Mouse (Mus musculus) layer of hippocampus, postnatal 25 days (tissue): Measurements from ENCODE around the gene Fars2. TPM values are rescaled to one million over a fixed set of nuclear protein-coding genes. Genes with fewer than 3 reads are reported as not detected.
"Not testable (repeated sequence)": the region's sequence is repeated elsewhere in the genome, so short reads cannot be mapped to it uniquely, and the experiment has no call there.

Source experiments
- DNase-seq, 2 experiments: peaks; one replicate each; pipeline ENCODE4 v3.0.0; 2022; ENCODE audit warnings: mixed read lengths in 2 of 2, low spot score in 1 of 2; ENCODE audit errors: extremely low spot score in 1 of 2
- total RNA-seq, 2 experiments: library from RNA; stranded (reverse); gene quantifications; 2 replicates each; pipeline ENCODE4 v1.2.3; 2021

Gene Fars2
- total RNA-seq, 2 experiments from 2014 or later: 33.8 to 37.6 TPM

DNA sequence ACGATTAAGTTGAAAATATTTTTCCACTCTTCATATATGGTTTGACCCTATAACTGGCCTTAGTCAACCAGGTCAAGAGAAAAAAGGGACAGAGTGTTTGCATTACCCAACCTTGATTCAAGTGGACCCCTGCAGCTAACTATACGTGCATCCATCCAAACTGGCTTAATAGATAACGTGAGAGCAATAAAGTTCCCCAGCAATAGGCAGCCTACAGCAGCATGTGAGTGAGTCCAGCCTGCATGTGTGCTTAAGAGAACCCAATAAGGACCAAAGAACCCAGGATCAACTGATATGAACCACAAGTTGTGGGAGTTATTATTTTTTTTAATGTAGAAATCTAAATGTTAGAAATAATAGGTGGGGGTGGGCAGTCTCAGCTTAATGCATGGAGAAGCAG, 213.3 kb downstream of the Fars2 start:
- no peak for DNase-seq

DNA sequence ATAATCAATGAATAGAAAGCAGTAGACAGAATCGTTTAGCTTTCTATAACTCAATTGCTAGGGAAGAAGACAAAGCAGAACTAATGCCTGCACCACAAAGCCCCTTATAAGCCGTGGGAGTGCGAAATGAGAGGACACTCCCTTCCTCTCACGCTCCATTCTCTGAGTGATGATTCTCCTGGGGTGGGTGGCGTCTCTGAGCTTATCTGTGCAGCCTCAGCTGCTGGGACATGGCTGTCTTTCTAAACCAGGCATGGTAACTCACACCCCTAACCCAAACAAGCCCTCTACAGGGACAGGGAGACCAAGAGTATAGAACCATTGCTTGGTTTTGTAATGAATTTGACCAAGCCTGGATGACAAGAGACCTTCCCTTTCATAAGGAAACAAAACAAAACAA, 217.5 kb downstream of the Fars2 start:
- no peak for DNase-seq

DNA sequence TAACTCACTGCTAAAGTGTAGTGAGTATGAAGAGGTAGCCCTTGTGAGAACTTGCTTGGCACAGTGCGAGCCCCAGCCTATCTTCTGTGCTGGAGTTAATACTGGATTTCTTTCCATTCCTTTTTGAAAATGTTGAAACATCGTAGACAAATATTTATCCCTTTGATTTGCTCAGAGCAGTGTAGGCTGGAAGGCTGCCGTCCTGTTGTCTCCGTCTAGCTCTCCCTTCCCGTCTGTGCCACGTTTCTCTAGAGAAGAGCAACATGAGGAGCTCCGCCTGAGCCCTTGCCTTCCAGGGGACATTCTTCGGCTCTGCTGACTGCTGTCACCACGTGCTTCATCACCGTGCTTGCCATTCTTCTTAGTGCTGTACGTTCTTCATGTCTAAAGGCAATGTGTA, 234.3 kb downstream of the Fars2 start:
- DNase-seq: no peak

DNA sequence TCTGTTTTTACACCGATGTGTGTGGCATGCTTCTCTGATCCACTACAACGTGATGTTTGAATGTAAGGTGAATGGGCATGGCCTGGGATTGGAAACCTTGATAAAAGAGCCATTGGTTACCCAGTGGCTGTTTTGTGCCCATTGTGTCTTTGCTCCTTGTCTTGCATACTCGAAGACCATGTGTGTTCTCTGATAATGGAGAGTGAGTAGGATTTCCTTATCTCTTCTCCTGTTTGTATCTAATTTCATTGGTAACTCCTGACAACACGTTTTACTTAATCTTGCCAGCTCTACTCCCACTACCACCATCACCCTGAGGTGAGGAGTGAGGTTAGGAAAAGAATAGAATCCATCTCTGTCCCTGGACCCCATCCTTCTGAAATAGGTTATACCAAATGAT, 240.3 kb downstream of the Fars2 start:
- no peak for DNase-seq

DNA sequence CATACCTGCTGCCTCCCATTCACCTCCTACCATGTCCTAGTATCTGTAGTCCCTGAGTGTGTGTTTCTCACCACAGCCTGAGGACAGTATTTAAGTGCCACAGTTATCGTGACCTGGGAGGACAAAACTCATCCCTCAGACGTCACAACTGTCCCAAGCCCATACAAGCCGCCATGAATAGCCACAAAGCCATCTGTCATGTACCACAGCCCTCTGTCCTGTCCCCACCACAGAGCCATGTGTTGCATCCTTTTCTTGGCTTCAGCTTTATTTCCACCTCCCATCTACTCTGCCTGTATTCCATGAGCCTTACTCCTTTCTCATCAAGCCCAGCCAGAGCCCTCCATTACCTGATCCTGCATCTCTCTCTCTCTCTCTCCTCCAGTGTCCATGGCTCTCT, 244.2 kb downstream of the Fars2 start:
- no peak for DNase-seq

DNA sequence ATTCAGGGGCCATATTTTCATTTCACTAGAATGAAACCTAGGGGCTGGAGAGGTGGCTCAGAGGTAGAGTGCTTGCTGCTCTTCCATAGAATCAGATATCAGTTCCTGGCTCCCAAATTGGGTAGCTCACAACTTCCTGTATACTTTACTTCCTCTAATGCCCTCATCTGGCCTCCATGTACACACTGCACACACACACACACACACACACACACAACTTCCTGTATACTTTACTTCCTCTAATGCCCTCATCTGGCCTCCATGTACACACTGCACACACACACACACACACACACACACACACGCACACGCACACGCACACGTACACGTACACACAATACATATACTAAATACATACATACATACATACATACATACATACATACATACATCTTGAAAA, 248.5 kb downstream of the Fars2 start:
- DNase-seq: not testable (repeated sequence)

DNA sequence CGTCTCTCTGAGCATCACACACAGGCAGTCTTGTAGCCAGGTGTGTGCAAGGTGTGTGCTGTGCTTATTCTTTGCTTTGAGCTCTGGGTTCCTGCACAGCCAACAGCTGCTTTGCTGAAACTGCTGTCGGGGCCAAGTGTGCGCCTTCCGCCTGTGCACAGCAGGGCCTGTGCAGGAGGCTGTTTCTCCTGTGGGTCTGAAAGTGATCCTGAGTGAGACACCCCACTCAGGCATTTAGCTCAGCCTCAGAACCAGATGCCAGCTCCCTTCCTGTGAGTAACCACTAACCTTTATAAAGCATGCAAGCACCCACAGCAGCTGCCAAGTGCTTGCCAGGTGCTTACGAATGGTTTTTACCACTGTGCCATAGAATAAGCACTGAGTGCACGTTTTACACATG, 249.1 kb downstream of the Fars2 start:
- DNase-seq: no peak

DNA sequence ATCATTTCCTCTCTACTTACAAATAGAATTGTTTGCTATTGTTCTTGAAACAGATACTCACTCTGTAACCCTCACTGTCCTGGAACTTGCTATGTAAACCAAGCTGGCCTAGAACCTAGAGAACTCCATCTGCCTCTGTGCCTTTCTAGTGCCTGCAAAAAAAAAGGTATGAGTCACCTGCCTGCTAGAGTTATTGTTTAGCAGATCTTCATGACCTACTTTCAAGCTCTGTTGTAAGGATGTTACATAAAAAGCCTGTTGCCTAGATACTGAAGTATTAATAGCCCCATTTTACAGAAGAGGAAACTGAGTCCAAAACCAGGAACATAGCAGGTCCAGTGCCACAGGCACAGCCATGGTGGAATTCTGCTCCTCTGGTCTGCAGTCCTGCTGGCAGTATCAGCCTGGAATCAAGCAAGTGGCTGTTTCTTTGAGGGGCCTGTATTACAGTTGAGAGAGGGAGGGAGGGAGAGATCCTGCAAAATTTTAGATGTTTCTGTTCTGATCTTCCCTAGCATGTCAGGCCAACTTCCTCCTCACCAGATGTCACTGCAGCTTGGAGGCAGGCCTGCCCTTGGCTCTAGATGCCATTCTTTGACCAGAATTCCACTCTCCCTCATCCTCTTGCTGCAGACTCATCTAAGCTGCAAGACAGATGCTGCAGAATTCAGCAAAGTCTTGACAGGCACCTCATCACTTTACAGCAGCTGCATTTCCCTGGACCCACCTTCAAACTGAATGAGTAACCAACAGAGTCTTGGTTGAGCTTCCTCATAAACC, 250.7 kb downstream of the Fars2 start:
- DNase-seq: no peak

DNA sequence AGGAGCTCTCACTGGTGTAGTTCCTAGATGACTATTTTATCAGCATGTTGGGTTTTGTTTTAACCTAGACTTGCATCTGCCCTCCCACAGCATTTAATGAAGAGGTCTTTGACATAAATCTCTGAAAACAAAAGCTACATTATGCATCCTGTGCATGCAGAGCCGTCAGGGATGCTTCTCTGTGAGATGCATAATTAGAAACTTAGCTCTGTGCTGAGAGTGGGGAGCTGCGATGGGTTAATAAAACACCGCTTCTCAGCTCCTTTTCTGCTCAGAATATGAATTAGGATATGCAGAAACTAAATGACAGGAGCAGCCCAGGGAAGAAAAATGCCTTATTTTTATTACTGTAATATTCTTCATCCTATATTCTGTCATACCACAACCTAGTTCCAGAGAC, 251.6 kb downstream of the Fars2 start:
- no peak for DNase-seq

DNA sequence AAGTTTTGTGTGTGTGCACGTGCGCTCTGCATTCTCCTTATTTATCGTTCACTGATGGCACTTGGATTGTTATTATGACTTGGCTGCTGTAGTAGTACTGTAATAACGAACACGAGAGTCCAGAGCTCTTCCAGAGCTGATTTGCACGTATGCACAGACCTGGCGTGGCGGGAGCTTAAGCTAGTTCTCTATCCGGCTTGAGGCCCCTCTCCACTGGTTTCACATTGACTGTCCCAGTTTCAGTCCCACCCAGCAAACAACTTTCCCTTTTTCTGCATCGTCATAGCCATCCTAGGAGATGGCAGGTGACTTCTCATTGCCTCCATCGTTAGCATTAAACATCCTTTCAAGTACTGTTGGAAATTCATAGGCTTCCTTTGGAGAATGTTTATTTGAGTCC, 252.2 kb downstream of the Fars2 start:
- no peak for DNase-seq

DNA sequence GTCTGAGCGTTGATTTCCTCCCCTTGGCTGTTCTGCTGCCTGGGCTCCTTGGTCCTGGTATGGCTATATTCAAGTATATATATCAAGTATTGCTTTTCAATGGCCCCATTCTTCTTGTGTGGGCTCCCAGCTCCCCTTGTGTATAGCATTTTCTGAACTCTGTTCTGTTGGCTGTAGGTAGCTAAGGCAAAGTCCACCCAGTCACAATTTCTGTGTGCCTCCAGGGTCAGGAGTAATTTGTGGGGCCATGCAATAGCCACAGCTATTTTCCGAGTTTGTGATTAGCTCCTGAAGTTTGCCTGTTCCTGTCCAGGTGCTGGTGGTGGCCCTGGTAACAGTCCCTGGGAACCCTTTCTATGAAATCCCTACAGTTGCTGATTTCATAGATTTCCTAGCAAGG, 266.0 kb downstream of the Fars2 start:
- DNase-seq: no peak

DNA sequence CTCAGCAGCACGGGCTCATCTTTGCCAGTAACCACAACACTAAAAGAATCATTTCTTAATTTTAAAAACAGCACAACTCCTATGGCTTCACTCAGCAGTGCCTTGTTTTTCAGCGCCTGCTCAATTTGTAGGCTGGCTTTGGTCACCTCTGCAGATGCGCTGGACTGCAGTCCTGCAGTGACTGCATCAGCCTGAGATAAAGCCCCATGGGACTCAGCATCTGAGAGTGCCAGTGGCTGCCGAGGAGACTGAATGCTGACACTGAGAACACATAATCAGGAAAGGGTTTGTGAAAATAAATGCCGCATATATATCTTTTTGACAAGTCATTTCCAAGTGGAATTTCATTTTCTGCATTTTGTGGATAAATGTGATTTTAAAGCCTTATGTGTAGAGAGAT, 268.9 kb downstream of the Fars2 start:
- DNase-seq: no peak

DNA sequence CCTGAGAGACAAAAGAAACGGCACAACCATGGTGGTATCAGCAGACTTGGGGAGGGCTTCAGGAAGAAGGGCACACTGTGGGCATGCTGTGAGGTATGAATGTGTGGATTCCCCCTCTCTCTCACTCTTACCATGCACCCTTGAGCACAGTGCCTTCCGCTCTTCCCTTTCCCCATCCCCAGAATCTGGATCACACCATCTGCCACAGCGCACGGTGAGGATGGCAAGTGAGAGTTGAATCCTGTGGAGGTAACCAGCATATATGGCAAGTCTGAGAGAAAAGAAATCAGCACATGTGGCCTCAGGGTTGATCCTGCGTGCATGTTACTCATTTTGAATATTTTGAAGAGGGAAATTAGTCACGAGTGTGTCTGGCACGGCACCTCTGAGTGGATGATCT, 274.7 kb downstream of the Fars2 start:
- no peak for DNase-seq

DNA sequence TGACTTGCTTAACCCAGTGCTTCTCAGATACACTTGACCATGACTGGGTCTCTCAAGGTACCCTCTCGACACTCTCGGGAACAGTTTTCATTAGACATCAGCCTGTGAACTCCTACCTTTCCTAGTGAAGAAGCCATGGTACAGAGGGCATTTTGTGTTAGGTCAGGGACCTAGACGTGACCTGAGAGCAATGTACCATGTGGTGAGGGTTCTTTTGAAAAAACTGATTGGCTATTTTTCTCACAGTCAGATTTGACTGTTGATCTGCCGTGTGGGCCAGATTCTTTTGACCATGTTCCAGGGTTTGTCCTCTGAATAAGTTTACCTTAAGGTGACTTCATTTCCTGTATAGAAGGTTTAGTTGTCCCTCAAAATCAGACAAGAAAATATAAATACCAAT, 275.5 kb downstream of the Fars2 start:
- DNase-seq: no peak

DNA sequence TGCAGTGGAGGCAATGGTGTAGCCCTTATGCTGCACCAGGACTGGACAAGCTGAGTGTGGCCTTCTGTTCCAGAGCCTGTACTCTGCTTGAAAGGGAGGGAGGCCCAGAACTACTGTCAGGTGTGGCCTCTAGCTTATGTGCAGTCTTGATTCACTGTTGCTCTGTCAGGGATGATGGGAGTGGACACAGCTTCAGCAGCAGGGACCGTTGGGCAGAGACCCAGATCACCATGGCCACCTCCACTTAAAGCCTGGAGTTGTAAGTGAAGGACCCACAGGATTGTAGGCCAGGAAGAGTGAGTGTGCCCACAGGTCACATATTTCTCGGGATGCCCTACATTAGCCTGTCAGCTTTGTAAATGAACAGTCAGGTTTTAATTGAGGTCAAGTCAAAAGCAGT, 283.8 kb downstream of the Fars2 start:
- DNase-seq: no peak

DNA sequence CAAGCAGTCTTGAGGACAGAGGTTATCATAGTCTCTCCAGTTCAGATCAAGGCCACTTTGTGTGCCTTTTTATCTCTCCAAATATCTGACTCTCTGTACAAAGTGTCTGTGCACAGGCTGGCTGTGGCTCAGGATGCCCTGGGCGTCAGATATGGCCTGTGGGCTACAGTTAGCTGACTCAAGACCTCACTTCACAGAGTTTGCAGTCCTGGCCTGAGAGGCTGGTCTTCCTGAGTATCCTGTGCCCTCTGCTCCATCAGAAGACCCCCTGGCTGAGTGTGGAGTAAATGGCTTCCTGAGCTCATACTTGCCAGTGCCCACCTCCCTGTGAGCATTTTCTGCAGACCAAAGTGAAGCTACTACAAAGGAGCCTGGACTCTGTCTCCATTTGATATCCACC, 296.1 kb downstream of the Fars2 start:
- no peak for DNase-seq

DNA sequence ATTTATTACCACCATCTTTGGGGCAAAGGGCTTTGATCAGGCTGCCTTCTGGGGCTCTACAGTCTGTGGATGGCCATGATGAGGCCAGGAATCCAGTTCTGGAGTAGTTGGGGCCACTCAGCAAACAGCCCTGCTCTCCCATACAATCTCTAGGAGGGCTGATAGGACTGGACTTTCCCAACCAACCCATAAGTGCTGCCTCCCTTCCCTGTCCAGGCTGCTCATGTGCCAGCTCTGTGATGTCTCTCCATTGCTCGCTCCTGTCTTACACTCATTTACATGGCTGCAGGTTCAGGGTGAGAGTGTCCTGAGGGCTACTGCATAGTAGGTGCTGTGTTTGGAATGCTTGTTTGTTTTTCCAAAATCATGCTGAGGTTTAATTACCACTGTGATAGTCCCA, 298.0 kb downstream of the Fars2 start:
- no peak for DNase-seq

DNA sequence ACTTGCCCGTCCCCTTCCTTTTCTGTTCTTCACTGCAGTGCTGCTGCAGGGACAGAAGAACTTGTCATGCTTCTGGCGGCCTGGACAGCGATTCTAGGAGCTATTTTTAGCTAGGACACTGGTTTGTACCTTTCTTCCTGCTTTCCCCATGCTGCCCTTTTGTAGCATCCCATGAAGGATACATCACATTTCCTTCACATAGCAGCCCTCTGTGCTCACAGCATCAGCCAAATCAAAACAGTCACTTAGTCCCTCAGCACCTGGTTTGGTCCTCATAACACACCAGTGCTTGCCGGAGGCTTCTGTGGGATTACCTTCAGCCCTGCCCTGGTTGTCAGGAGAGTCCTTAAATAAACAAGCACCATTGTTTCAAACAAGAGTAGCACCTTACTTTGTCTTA, 299.3 kb downstream of the Fars2 start:
- DNase-seq: no peak

DNA sequence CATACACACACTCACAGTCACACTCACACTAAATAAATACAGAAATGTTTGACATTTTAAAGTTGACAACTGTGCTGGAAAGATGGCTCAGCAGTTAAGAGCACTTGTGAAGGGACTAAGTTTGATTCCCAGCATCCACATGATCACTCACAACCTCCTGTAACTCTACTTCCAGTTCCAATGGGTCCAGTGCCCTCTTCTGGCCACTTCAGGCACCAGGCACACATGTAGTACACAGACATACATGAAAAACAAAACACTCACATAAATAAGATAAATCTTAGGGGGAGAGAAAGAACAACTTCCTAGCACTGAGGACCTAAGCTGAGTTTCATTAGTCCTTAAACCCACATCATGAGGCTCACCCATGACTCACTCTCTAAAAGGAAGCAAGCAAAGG, 302.1 kb downstream of the Fars2 start:
- no peak for DNase-seq

DNA sequence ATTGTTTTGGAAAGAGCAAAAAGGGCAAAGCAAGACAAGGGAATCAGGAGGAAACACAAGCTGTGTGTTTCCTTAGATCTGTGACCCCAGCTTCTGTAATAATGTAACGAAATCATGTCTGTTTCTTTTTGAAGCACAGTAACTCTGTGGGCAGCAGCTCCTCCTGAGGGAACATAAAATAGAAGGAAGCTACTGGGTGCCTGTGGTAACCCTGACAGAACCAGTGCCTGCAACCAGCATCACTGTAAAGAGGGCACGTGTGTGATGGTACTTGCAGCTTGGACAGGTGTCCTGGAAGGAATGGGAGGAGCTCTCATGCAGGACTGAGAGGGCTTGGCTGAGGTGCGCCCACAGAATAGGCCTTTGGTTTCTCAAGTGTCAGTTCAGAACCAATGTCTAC, 305.2 kb downstream of the Fars2 start:
- DNase-seq: no peak

DNA sequence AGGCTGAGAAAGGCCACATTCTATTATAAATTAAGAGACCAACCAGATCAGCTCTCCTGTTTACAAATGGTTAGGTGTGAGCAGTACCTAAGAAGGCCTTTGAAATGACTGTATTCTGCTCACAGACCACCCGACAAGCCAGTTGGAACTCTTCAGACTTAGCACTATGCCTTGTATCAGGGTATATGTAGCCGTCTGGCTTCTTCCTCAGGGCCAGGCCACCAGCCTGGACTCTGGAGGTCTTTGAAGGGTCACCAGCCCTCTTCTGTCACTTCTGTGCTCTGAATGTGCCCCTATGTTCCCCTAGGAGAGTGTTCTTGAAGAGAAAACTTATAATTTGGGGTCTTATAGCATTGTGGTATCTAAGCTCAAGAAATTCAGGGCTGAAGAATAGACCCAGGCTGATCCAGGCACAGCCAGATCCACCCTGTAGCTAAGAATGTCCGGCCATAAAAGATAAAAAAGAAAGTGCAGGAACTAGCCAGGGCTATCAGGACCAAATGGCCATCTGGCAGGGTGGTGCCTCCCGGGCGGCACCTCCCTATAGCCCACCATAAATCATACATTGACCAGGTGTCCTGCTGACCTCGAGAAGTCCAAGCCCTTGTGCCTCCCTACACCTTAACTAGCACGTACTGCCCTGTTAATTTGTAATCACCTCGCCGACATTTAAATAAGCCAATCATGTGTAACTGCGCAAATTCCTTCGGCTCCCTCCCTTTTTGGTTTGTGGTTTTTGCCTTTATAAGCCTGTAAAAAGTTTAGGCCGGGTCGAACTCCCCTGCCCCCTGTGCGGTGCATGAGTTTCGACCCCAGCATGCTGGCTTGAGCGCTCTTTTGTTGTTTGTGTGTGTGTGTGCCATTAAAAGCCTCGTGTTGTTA, 308.9 kb downstream of the Fars2 start:
- not testable (repeated sequence) for DNase-seq
